Mouse (Mus musculus) testis, adult 2 months (tissue): ENCODE data around the gene Terf2. TPM values are rescaled to one million over a fixed set of nuclear protein-coding genes. Genes with fewer than 3 reads are reported as not detected.

Experiments used
- H3K27ac ChIP-seq: fragments of 200-500 bp; 2 replicates; pipeline ENCODE4 v1.5.1; 2012; ENCODE audit warnings: low read depth, low read length; ENCODE audit not compliant: control insufficient read depth, insufficient read depth
- H3K27me3 ChIP-seq: fragments of 200-500 bp; 2 replicates; pipeline ENCODE4 v1.6.1; 2012; ENCODE audit warnings: mild to moderate bottlenecking, low read length, moderate library complexity; ENCODE audit not compliant: control insufficient read depth, insufficient read depth
- H3K36me3 ChIP-seq: fragments of 200-500 bp; 2 replicates; pipeline ENCODE4 v1.6.1; 2012; ENCODE audit warnings: mild to moderate bottlenecking, low read length; ENCODE audit not compliant: control insufficient read depth, insufficient read depth
- H3K4me1 ChIP-seq: fragments of 200-500 bp; 2 replicates; pipeline ENCODE4 v1.6.1; 2012; ENCODE audit warnings: low read length; ENCODE audit not compliant: control insufficient read depth, insufficient read depth
- H3K4me3 ChIP-seq: fragments of 200-500 bp; 2 replicates; pipeline ENCODE4 v1.5.1; 2012; ENCODE audit warnings: low read depth, mild to moderate bottlenecking, low read length, moderate library complexity, mixed read lengths; ENCODE audit not compliant: control insufficient read depth
- CTCF ChIP-seq: fragments of 200-500 bp; IDR thresholded peaks from 2 replicates; pipeline ENCODE4 v1.5.1; 2012; ENCODE audit warnings: low read depth, mild to moderate bottlenecking, inconsistent platforms, low read length, moderate library complexity; ENCODE audit not compliant: control insufficient read depth, insufficient read depth, insufficient replicate concordance
- POLR2A ChIP-seq: fragments of 200-500 bp; IDR thresholded peaks from 2 replicates; pipeline ENCODE4 v1.6.1; 2012; ENCODE audit warnings: low read depth, mild to moderate bottlenecking, inconsistent platforms, low read length, moderate library complexity; ENCODE audit not compliant: control insufficient read depth
- polyA plus RNA-seq: library from polyadenylated mRNA; depleted of rRNA; stranded (reverse); fragments of >200 nt; gene quantifications from 2 replicates; pipeline ENCODE4 v1.2.3, GENCODE M21; 2012

The Terf2 gene
- polyA plus RNA-seq, 1 experiment: 13.6 TPM

DNA sequence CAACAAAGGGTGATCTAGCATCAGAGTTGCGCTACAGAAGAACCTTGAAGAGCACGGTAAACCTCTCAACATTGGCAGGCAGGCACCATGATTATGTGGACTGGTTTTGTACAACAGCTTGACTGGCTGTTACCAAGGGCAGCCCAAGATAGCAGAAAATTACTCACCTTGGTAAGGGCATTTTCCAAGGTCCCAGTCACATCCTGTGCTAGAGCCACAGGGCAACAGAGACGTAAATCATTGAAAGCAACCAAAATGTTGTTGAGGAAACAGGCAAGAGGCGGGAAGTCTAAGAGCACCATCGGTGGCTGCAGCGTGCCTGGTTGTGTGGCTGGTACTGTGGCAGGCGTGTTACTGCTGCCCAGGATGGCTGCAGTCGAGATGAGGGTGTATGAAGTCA is 44.3 kb downstream of the Terf2 start:
- Histone ChIP-seq H3K36me3 (no peaks in the 10 kb centered on the region; the same call in 1 of the 2 replicates), H3K27me3 (no peaks in the 10 kb centered on the region), H3K4me3 (no peak overlapping the region), H3K4me1 (peaks cover 13% of the 10 kb centered on the region), H3K27ac (no peak overlapping the region)
- TF ChIP-seq CTCF (no peak), POLR2A (no peak)

DNA sequence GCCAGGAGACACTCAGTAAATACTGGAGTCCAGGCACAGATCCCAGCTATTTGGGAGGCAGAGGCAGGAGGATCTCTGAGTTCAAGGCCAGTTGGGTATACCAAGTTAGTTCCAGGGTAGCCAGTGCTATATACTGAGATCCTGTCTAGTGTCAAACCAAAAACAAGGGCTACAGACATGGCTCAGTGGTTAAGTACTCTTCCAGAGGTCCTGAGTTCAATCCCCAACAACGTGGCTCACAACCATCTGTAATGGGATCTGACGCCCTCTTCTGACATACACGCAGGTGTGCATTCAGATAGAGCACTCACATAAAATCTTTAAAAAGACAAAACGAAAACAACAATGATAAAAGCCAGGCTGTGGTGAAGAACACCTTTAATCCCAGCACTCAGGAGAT is 46.9 kb downstream of the Terf2 start:
- no peaks in the 10 kb centered on the region; the same call in 1 of the 2 replicates for H3K36me3 ChIP-seq
- H3K27me3 ChIP-seq: no peaks in the 10 kb centered on the region
- TF ChIP-seq CTCF: no peak
- TF ChIP-seq POLR2A: no peak
- no peak overlapping the region for H3K27ac ChIP-seq
- H3K4me3 ChIP-seq: no peak overlapping the region
- H3K4me1 ChIP-seq: peaks cover 9% of the 10 kb centered on the region

DNA sequence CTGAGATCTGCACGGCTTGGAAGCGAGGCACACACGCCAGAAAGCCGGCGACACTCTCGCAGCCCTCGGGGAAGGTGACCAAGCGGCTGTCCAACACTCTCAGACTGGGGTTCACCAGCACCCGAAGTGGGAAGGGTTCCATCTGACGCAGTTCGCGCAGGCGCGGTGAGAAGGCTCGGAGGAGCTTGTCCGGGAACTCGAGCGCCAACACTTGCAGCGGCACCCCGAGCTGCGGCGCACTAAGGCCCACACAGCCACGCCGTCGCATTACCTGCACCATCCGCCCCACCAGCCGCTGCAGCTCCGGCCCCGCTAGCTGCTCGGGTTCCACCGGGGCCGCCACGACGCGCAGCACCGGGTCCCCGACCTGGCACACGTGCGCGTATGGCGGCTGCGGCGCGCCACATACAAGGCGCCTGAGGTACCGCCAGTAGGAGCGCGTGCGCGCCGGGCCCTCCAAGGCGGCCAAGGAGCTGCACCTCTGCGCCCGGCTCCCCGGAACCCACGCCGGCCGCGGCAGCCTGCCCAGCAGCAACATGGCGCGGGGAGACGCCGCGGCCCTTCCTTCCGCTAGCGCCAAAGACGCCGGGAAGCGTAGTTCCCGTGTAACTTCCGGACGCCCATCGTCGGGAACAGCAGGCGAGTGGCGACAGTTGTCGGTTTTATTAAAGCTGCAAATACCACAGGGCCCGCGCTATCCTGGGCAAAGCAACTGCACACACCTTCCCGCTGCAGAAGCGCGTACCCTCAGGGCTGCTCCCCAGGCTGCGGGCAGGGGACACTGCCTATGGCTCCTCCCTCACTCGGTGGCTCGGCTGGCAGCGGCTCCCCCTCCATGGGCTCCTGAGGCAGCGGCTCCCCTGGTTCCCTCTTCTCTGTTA is 48.0 kb downstream of the Terf2 start, which contains the start of gene Pdf:
Gene Pdf (minus strand): TSS at position 554 of the 881 bp plus-strand sequence.
- Histone ChIP-seq H3K27me3 (no peaks in the 10 kb centered on the region), H3K27ac (peak within 1 kb of the TSS; percentile 78), H3K4me1 (peaks cover 9% of the 10 kb centered on the region), H3K36me3 (no peaks in the 10 kb centered on the region; the same call in 1 of the 2 replicates), H3K4me3 (peak within 1 kb of the TSS; percentile 88)
- TF ChIP-seq CTCF (no peak; the same call in 1 of the 2 replicates), POLR2A (0 out of 2 replicates have a peak, but pooled peaks have one; percentile 12)

DNA sequence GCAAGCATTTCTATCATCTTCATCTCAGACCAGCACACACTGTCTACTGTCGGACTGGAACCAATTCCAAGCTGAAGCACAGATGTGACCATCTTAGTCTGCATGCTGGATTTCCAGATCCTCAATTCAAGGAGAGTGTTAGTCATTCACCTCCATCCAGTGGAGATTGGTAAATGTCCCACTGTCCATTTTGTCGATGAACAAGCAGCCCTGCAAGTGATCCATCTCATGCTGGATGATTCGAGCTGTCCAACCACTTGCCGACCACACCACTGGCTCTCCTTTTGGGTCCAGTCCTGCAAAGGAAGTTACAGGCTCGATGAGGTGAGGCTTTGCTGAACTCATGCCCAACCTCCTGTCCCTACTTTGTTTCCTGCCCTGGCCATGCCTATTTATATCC is 49.4 kb downstream of the Terf2 start:
- no peaks in the 10 kb centered on the region for H3K27me3 ChIP-seq
- peaks cover 9% of the 10 kb centered on the region for H3K4me1 ChIP-seq
- H3K36me3 ChIP-seq: peaks cover 4% of the 10 kb centered on the region
- no peak overlapping the region for H3K27ac ChIP-seq
- no peak overlapping the region for H3K4me3 ChIP-seq
- no peak for TF ChIP-seq CTCF
- no peak for TF ChIP-seq POLR2A

DNA sequence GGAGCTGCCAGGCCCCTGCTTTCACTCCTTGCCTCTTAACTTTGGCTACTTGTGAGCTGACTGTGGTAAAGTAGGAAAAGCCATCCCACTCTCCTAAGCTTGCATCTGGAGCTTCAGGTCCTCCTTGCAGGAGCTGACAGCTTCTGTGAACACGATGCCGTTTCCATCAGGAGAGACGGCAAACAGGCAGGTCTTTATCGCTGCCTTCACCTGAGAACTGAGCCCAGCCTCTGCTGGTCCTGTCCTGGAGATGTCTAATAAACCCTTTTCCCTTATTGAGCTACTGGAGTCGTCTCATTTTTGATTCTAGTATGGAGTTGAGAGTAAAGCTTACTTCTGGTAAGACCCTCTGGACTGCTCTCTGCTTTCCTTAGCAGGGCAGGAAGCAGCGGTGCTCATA is 50.9 kb downstream of the Terf2 start:
- Histone ChIP-seq H3K4me1 (peaks cover 9% of the 10 kb centered on the region), H3K4me3 (no peak overlapping the region), H3K27me3 (no peaks in the 10 kb centered on the region), H3K36me3 (peaks cover 4% of the 10 kb centered on the region), H3K27ac (no peak overlapping the region)
- no peak for TF ChIP-seq CTCF
- TF ChIP-seq POLR2A: no peak

DNA sequence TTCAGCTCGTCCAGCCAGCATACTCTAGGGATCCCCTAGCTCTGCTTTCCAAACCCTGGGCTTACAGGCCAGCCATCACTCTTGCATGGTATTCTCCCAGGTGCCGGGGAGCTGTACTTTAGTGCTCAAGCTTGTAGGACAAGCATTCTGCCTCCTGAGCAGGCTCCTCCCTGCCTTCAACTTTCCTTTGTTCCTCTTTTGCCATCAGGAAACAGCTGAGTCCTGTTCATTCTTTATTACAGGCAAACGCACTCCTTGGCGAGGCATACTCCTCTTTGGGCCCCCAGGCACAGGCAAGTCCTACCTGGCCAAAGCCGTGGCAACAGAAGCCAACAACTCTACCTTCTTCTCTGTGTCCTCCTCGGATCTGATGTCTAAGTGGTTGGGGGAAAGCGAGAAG is 55.7 kb downstream of the Terf2 start:
- no peaks in the 10 kb centered on the region for H3K27me3 ChIP-seq
- no peaks in the 10 kb centered on the region for H3K4me1 ChIP-seq
- no peak overlapping the region for H3K4me3 ChIP-seq
- no peak for TF ChIP-seq CTCF
- no peak for TF ChIP-seq POLR2A
- no peak overlapping the region for H3K27ac ChIP-seq
- H3K36me3 ChIP-seq: peaks cover 4% of the 10 kb centered on the region

DNA sequence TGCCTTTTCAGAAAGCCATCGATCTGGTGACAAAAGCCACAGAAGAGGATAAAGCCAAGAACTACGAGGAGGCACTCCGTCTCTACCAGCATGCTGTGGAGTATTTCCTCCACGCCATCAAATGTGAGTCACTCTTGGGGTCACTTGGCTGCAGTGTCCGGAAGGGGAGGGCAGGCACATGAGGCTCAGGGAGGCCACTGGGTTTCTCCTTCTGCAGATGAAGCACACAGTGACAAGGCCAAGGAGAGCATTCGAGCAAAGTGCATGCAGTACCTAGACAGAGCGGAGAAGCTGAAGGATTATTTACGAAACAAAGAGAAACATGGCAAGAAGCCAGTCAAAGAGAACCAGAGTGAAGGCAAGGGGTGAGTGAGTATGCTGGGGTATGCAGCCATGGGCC is 59.7 kb downstream of the Terf2 start:
- Histone ChIP-seq H3K27me3 (no peaks in the 10 kb centered on the region), H3K4me3 (no peak overlapping the region), H3K27ac (no peak overlapping the region), H3K36me3 (peaks cover 1% of the 10 kb centered on the region), H3K4me1 (peaks cover 4% of the 10 kb centered on the region)
- no peak for TF ChIP-seq CTCF
- no peak for TF ChIP-seq POLR2A
